Mouse (Mus musculus) lung, postnatal 10 days (tissue): Measurements from ENCODE around the gene Thumpd3.

Experiments
- DNase-seq: peaks from one replicate; pipeline ENCODE4 v3.0.0; 2021

Thumpd3 gene

GRCm38 (mm10) chr6:113046041-113046975 lies at the start of gene Thumpd3:
Gene Thumpd3, plus strand, starts transcription at chr6:113046225.
- peak; percentile 99 for DNase-seq

- no peak for DNase-seq
Observed at GRCm38 (mm10) chr6:112999199-112999598, 46.8 kb upstream of the Thumpd3 start.

GRCm38 (mm10) chr6:113000666-113001287 lies 45.2 kb upstream of the Thumpd3 start:
- DNase-seq, result peak; percentile 93

- DNase-seq, result peak; percentile 32
Observed at GRCm38 (mm10) chr6:113001719-113002118, 44.3 kb upstream of the Thumpd3 start.

- no peak for DNase-seq
Observed at GRCm38 (mm10) chr6:113003313-113004111, 42.5 kb upstream of the Thumpd3 start.

- DNase-seq, result no peak
Observed at GRCm38 (mm10) chr6:113006833-113007232, 39.2 kb upstream of the Thumpd3 start.

GRCm38 (mm10) chr6:113011886-113012285 lies 34.1 kb upstream of the Thumpd3 start:
- DNase-seq, result no peak

- DNase-seq, result peak; percentile 68
Observed at GRCm38 (mm10) chr6:113012495-113012941, 33.5 kb upstream of the Thumpd3 start.

GRCm38 (mm10) chr6:113013550-113013949 lies 32.5 kb upstream of the Thumpd3 start:
- DNase-seq, result no peak

GRCm38 (mm10) chr6:113017500-113018047 lies 28.5 kb upstream of the Thumpd3 start:
- no peak for DNase-seq

- no peak for DNase-seq
Observed at GRCm38 (mm10) chr6:113018139-113018538, 27.9 kb upstream of the Thumpd3 start.

GRCm38 (mm10) chr6:113024866-113025265 lies 21.2 kb upstream of the Thumpd3 start:
- no peak for DNase-seq

- DNase-seq, result no peak
Observed at GRCm38 (mm10) chr6:113025774-113026173, 20.3 kb upstream of the Thumpd3 start.

GRCm38 (mm10) chr6:113027446-113027845 lies 18.6 kb upstream of the Thumpd3 start:
- no peak for DNase-seq

GRCm38 (mm10) chr6:113029006-113029405 lies 17.0 kb upstream of the Thumpd3 start:
- DNase-seq, result no peak

- DNase-seq, result no peak
Observed at GRCm38 (mm10) chr6:113030553-113030952, 15.5 kb upstream of the Thumpd3 start.

- no peak for DNase-seq
Observed at GRCm38 (mm10) chr6:113030970-113031660, 14.9 kb upstream of the Thumpd3 start.

GRCm38 (mm10) chr6:113032121-113032520 lies 13.9 kb upstream of the Thumpd3 start:
- DNase-seq, result no peak

- no peak for DNase-seq
Observed at GRCm38 (mm10) chr6:113033185-113033584, 12.8 kb upstream of the Thumpd3 start.

- no peak for DNase-seq
Observed at GRCm38 (mm10) chr6:113034466-113034865, 11.6 kb upstream of the Thumpd3 start.

GRCm38 (mm10) chr6:113036463-113037175 lies 9.4 kb upstream of the Thumpd3 start:
- no peak for DNase-seq
